Mouse (Mus musculus) layer of hippocampus, postnatal 14 days (tissue): Measurements from ENCODE around the gene Naga. TPM values are rescaled to one million over a fixed set of nuclear protein-coding genes. Genes with fewer than 3 reads are reported as not detected.
A peak's percentile ranks its signal among the peaks of the same experiment; 100 is the strongest.
"Not testable (repeated sequence)": the region's sequence is repeated elsewhere in the genome, so short reads cannot be mapped to it uniquely, and the experiment has no call there.

Experiments
- DNase-seq, 2 experiments: peaks; one replicate each; pipeline ENCODE4 v3.0.0; 2021 to 2022; ENCODE audit warnings: low spot score in 2 of 2, mixed read lengths in 1 of 2
- long read RNA-seq, 2 experiments: library from polyadenylated mRNA; stranded (forward); transcript quantifications; one replicate each; pipeline ENCODE4 v2.0.0; 2021
- total RNA-seq, 2 experiments: library from RNA; stranded (reverse); gene quantifications; 2 replicates each; pipeline ENCODE4 v1.2.3; 2021

The Naga gene
- 10 to 100 TPM; 38.2 to 39.3 TPM for total RNA-seq
- long read RNA-seq, experiment 1, transcript Naga-201 (10 exons, 1,913 nt) = major isoform, 13 of 23 reads
- long read RNA-seq, experiment 1, partial matches to known transcripts = 3 of 23 reads
- long read RNA-seq, experiment 1, other reads (novel, unspliced or antisense) = 6 of 23 reads
- long read RNA-seq, experiment 2, transcript Naga-201 (10 exons, 1,913 nt) = major isoform, 21 of 38 reads
- long read RNA-seq, experiment 2, partial matches to known transcripts = 9 of 38 reads
- long read RNA-seq, experiment 2, other reads (novel, unspliced or antisense) = 8 of 38 reads

- peak; percentile 92 to 95 for DNase-seq
These were observed at the start of gene Naga, which contains the start of the genes Pheta2 and Smdt1 for GRCm38 (mm10) chr15:82338593-82339112. TSS of gene Naga (minus strand) at chr15:82338925. TSS of gene Pheta2 (plus strand) at chr15:82338942. TSS of gene Smdt1 (plus strand) at chr15:82338959.

DNA sequence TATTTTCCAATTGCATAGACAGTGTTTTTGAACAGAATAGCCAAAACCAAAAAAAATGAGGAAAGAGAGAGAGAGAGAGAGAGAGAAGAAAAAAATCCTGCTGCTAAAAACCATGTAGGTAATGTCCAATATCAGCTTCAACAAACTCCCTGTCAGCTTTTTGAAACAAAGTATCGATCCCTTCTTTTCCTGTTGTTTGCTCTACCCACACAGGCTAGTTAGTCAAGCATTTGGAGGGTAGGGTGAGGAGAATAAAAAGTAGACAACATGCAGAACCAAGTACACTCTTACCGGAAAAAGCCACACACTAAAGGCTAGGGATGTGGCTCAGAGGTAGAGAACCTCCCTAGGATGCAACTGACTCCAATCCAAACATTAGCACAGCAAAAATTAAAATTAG lies 47.0 kb upstream of the Naga start:
- no peak for DNase-seq

GRCm38 (mm10) chr15:82382441-82382840 lies 43.7 kb upstream of the Naga start:
- no peak for DNase-seq

- no peak for DNase-seq
These were observed 42.0 kb upstream of the Naga start for GRCm38 (mm10) chr15:82380714-82381062.

- peak; percentile 37 to 39 for DNase-seq
These were observed 41.4 kb upstream of the Naga start, which contains the start of gene Cyp2d22 for GRCm38 (mm10) chr15:82379871-82380713. TSS of gene Cyp2d22 (minus strand) at chr15:82380260.

- DNase-seq = no peak
These were observed 40.8 kb upstream of the Naga start for GRCm38 (mm10) chr15:82379511-82379870.

DNA sequence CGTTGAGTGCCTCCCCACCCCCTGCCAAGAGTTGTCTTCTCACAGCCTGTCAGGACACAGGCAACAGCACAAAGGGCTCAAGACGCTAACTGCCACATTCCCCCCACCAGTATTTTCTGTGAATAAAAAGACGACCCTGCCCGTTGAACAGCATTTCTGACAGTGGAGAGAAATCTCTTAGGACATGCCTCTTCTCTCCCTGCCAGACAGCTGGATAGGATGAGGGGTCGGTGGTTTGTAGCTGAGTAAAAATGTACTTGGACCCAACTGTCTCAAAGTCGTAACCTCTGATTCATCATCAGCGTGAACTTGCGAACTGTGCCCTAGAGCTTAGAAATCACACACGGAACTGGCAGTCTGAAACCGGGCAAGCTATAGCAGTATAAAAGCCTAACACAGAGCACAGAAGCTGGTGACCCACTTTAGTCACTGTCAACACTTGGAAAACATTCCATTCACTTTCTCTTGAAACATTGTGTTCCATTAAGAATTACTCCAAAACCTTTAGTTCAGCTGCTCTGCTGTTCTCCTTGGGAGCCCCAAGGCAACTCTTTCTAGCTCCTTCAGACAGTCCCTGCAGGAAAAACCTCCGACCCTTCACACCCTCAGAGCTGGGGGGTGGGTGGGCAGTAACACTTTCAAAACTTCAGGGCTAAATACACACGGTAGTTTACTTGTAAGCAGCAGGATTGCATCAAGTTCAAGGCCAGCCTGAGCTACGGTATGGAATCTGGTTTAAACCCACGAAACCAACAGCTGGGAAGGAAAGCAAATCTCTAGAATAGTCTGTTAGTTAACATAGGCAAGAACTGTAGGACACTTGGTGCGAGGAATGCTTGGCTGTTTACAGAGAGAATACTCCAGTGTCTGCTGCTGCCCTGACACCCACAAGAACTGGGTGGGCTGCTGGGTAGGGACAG lies 39.8 kb upstream of the Naga start:
- no peak for DNase-seq

DNA sequence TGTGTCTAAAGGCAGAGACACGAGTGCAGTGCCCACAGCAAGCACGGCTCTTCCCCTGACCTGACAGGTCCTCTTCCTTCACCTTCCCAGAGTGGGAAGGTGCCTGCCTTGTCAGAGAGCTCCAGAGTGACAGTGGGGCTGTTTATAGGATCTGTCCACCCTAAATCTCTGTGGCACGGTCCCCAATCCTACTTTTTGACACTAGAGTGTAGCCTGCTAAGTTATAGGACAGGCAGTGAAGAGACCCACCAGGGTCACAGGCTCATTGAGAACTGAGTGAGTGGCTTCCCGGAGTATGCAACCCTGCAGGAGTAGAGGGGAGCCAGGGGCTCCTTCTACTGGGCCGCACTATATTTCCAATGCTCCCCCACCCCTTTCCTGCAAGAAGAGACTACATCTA lies 39.0 kb upstream of the Naga start:
- no peak for DNase-seq

DNA sequence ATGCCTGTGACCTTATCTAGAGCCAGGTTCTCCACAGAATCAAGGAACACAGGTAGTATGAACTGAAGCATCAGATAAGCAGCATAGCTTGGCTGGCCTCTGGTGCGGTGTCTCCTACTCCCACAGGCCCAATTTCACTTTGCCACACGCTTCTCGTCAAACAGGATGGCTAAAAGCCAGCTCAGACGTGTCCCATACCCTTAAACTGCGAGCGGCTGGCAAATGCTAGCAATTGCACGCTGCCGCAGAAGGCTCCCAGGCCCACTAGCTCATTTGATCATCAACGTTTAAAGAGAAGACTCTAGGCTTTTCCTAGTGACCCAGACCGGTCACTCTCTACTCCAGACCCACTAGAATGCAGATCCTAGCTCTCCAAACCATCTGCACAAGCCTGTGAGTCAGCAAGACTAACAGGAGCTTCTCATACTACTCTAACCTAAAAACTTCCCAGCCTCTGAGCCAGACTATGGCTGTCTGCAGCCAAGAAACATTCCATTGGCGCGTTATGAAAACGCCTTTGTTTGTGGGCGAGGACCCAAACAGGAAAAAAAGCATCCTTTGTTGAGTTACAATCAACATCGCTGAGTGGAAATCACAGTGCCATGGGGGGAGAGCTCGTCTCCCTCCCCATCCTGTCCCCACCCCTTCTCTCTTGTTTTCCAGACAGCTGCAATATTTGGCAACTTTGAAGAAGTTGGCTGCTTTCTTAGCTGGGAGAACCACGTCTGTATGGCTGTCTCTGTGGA lies 37.8 kb upstream of the Naga start:
- DNase-seq = peak; percentile 50 to 83

GRCm38 (mm10) chr15:82375855-82376254 lies 37.1 kb upstream of the Naga start:
- DNase-seq = no peak

DNA sequence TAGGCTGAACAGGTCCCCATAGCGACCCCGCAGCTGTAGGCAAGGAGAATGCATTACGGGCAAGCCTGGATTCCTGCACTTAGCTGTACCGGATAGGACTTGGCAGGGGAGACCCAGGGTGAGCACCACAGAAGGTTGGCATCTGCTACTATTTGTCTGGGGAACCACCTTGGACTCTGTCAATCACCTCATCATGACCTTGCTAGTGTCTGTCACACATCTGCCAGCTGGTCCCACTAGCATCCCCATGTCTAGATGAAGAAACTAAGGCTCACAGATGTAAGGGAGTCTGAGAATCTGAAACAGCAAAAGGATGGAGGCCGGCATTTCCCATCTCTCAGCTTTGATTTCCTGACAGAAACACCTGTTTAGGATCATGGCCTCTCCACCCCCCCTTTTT lies 35.7 kb upstream of the Naga start:
- DNase-seq = no peak

GRCm38 (mm10) chr15:82372991-82373390 lies 34.3 kb upstream of the Naga start:
- no peak for DNase-seq

DNA sequence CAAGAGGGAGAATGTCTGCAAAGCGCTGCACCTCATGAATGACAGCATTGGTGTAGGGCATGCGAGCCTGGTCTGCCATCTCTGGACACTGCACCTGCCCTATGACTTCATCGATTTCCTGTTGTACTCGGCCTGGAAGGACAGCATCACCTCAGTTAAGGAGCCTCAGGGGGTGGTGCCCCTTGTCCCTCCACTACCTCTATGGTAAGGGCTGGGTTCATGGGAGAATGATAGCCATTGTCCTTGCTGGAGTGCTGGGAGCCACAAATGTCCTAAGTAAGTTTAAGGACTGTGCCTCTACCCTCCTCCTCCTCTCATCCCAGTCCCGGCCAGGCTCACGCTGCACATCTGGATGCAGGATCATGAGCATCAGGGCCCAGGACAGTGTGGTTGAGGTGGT lies 33.7 kb upstream of the Naga start:
- DNase-seq = no peak

DNA sequence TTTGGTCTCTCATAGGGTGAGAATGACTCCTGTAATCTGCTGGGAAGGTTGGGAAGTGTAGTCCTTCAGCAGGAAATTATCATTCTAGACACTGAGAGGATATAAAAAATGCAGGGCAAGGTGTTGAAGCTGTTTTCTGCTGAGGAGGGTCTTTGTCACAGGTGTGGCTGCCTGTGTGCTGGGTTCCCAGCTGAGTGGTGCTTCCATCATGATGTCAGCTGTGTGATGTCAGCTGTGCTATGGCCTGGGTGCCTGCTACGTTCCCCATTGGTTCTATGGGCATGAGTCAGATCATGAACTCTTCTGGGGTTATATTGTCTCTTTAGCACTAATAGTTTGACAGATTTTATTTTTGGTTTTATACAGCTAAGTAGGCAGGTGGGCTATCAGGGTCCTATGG lies 30.1 kb upstream of the Naga start:
- DNase-seq = no peak

GRCm38 (mm10) chr15:82368146-82368545 lies 29.4 kb upstream of the Naga start:
- no peak for DNase-seq

- DNase-seq = not testable (repeated sequence)
These were observed 25.8 kb upstream of the Naga start for GRCm38 (mm10) chr15:82364561-82364960.

DNA sequence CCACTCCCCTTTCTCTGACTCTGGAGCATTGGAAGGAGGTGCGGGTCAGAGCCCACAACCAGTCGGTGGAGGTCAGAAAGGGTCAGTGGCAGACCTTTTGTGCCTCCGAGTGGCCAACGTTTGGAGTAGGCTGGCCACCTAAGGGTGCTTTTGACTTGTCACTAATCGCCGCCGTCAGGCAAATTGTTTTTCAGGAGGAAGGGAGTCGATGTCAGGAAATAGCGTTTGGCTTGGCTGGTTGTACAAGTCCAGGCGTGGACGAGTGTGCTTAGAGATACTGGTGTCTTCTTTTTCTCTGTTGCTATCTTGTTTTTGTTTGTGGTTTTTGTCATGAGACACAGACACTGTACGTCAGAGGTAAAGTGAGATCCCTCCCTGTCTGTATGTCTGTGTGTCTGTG lies 25.1 kb upstream of the Naga start:
- DNase-seq = not testable (repeated sequence)

DNA sequence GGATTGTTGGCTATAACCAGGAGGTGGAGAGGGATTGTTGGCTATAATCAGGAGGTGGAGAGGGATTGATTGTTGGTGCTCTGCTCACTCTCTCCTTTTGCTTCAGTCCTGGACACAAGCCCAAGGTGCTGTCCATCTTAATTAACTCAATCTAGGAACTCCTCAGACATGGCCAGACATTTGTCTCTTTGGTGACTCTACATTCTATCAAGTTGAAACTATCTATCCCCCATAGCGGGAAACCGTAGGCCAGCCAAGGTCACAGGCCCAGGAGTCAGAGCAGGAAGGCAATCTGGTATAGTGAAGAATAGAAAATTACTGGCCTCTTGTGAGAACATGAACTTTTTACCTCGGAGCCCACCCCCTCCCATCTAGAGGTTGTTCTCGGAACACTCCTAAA lies 23.5 kb upstream of the Naga start:
- no peak for DNase-seq

GRCm38 (mm10) chr15:82361459-82362018 lies 22.8 kb upstream of the Naga start:
- no peak for DNase-seq
